Mouse (Mus musculus): ENCODE measurements around the gene Chka. TPM values are rescaled to one million over a fixed set of nuclear protein-coding genes. Genes with fewer than 3 reads are reported as not detected.

Chka gene
- polyA plus RNA-seq, 1 experiment from 2014 or later: 57.8 TPM

- Histone ChIP-seq H3K4me2 (ENCODE audit: low read depth, low read length) (no peak overlapping the region), H3K4me3 (ENCODE audit: low read length) (no peak overlapping the region), H3K9me3 (ENCODE audit: control insufficient read depth, low read length) (no peaks in the 10 kb centered on the region), H3K4me1 (ENCODE audit: control insufficient read depth, insufficient read depth, low read length) (peaks cover 20% of the 10 kb centered on the region), H3K27me3 (replicated peaks; ENCODE audit: control insufficient read depth, insufficient read depth, low read length) (no peaks in the 10 kb centered on the region), H3K36me3 (ENCODE audit: control insufficient read depth, insufficient read depth, low read length) (no peaks in the 10 kb centered on the region), H3K9ac (ENCODE audit: low read depth, low read length) (no peak overlapping the region), H3K27ac (ENCODE audit: low read length) (no peak overlapping the region)
- WGBS: 93% methylated on average over 4 of the region's 4 CpGs
- no peak for ATAC-seq
Observed at GRCm38 (mm10) chr19:3927989-3928388, 76.4 kb downstream of the Chka start.

- H3K9ac ChIP-seq (ENCODE audit: low read depth, low read length): no peak overlapping the region
- no peaks in the 10 kb centered on the region for H3K36me3 ChIP-seq (ENCODE audit: control insufficient read depth, insufficient read depth, low read length)
- H3K4me2 ChIP-seq (ENCODE audit: low read depth, low read length): no peak overlapping the region
- peaks cover 20% of the 10 kb centered on the region for H3K4me1 ChIP-seq (ENCODE audit: control insufficient read depth, insufficient read depth, low read length)
- H3K27me3 ChIP-seq (replicated peaks; ENCODE audit: control insufficient read depth, insufficient read depth, low read length): no peaks in the 10 kb centered on the region
- WGBS: 76% methylated on average over 4 of the region's 4 CpGs
- H3K27ac ChIP-seq (ENCODE audit: low read length): peak overlapping the region; percentile 75
- H3K9me3 ChIP-seq (ENCODE audit: control insufficient read depth, low read length): no peaks in the 10 kb centered on the region
- no peak overlapping the region for H3K4me3 ChIP-seq (ENCODE audit: low read length)
- ATAC-seq: no peak
Observed at GRCm38 (mm10) chr19:3928779-3929178, 77.2 kb downstream of the Chka start.

GRCm38 (mm10) chr19:3929211-3929941, 77.8 kb downstream of the Chka start, which contains the start of gene Aldh3b1:
Gene Aldh3b1 (minus strand): TSS chr19:3929808.
- peaks cover 20% of the 10 kb centered on the region for H3K4me1 ChIP-seq (ENCODE audit: control insufficient read depth, insufficient read depth, low read length)
- ATAC-seq: peak; percentile 83

GRCm38 (mm10) chr19:3930262-3931057, 78.9 kb downstream of the Chka start:
- H3K9me3 ChIP-seq (ENCODE audit: control insufficient read depth, low read length): no peaks in the 10 kb centered on the region
- no peak overlapping the region for H3K4me3 ChIP-seq (ENCODE audit: low read length)
- peaks cover 19% of the 10 kb centered on the region for H3K4me1 ChIP-seq (ENCODE audit: control insufficient read depth, insufficient read depth, low read length)
- no peaks in the 10 kb centered on the region for H3K27me3 ChIP-seq (replicated peaks; ENCODE audit: control insufficient read depth, insufficient read depth, low read length)
- H3K36me3 ChIP-seq (ENCODE audit: control insufficient read depth, insufficient read depth, low read length): no peaks in the 10 kb centered on the region
- WGBS: 66% methylated on average over 21 of the region's 21 CpGs
- H3K4me2 ChIP-seq (ENCODE audit: low read depth, low read length): no peak overlapping the region
- no peak for ATAC-seq
- peak overlapping the region; percentile 75 for H3K27ac ChIP-seq (ENCODE audit: low read length)
- peak overlapping the region; percentile 25; the same call in 1 of the 2 replicates for H3K9ac ChIP-seq (ENCODE audit: low read depth, low read length)

More at GRCm38 (mm10) chr19:3929211-3929941, 77.8 kb downstream of the Chka start, which contains the start of gene Aldh3b1:
- no peak within 1 kb of the TSS for H3K4me2 ChIP-seq (ENCODE audit: low read depth, low read length)
- H3K9me3 ChIP-seq (ENCODE audit: control insufficient read depth, low read length): no peaks in the 10 kb centered on the region
- H3K4me3 ChIP-seq (ENCODE audit: low read length): no peak within 1 kb of the TSS
- H3K27me3 ChIP-seq (replicated peaks; ENCODE audit: control insufficient read depth, insufficient read depth, low read length): no peaks in the 10 kb centered on the region
- H3K27ac ChIP-seq (ENCODE audit: low read length): peak within 1 kb of the TSS; percentile 75
- 36% methylated on average over 12 of the region's 12 CpGs for WGBS
- peak within 1 kb of the TSS; percentile 25; the same call in 1 of the 2 replicates for H3K9ac ChIP-seq (ENCODE audit: low read depth, low read length)
- no peaks in the 10 kb centered on the region for H3K36me3 ChIP-seq (ENCODE audit: control insufficient read depth, insufficient read depth, low read length)

- 91% methylated on average over 9 of the region's 9 CpGs for WGBS
- H3K27ac ChIP-seq (ENCODE audit: low read length): no peak overlapping the region
- no peaks in the 10 kb centered on the region for H3K27me3 ChIP-seq (replicated peaks; ENCODE audit: control insufficient read depth, insufficient read depth, low read length)
- no peaks in the 10 kb centered on the region for H3K36me3 ChIP-seq (ENCODE audit: control insufficient read depth, insufficient read depth, low read length)
- H3K4me2 ChIP-seq (ENCODE audit: low read depth, low read length): no peak overlapping the region
- H3K9me3 ChIP-seq (ENCODE audit: control insufficient read depth, low read length): no peaks in the 10 kb centered on the region
- no peak for ATAC-seq
- H3K4me1 ChIP-seq (ENCODE audit: control insufficient read depth, insufficient read depth, low read length): peaks cover 24% of the 10 kb centered on the region
- H3K4me3 ChIP-seq (ENCODE audit: low read length): no peak overlapping the region
- no peak overlapping the region for H3K9ac ChIP-seq (ENCODE audit: low read depth, low read length)
Observed at GRCm38 (mm10) chr19:3931716-3932115, 80.1 kb downstream of the Chka start.

GRCm38 (mm10) chr19:3935032-3935895, 83.7 kb downstream of the Chka start, which contains the start of gene Unc93b1:
Gene Unc93b1 (plus strand): TSS chr19:3935186.
- WGBS: 8% methylated on average over 42 of the region's 42 CpGs
- Histone ChIP-seq H3K27ac (ENCODE audit: low read length) (peak within 1 kb of the TSS; percentile 15; the same call in 1 of the 2 replicates), H3K9ac (ENCODE audit: low read depth, low read length) (peak within 1 kb of the TSS; percentile 74), H3K27me3 (replicated peaks; ENCODE audit: control insufficient read depth, insufficient read depth, low read length) (no peaks in the 10 kb centered on the region), H3K9me3 (ENCODE audit: control insufficient read depth, low read length) (no peaks in the 10 kb centered on the region), H3K4me3 (ENCODE audit: low read length) (peak within 1 kb of the TSS; percentile 54), H3K36me3 (ENCODE audit: control insufficient read depth, insufficient read depth, low read length) (no peaks in the 10 kb centered on the region), H3K4me2 (ENCODE audit: low read depth, low read length) (peak within 1 kb of the TSS; percentile 95), H3K4me1 (ENCODE audit: control insufficient read depth, insufficient read depth, low read length) (peaks cover 14% of the 10 kb centered on the region)
- peak; percentile 88 for ATAC-seq

- ATAC-seq: peak; percentile 43
- peak overlapping the region; percentile 95 for H3K4me2 ChIP-seq (ENCODE audit: low read depth, low read length)
- H3K36me3 ChIP-seq (ENCODE audit: control insufficient read depth, insufficient read depth, low read length): no peaks in the 10 kb centered on the region
- no peaks in the 10 kb centered on the region for H3K27me3 ChIP-seq (replicated peaks; ENCODE audit: control insufficient read depth, insufficient read depth, low read length)
- 12% methylated on average over 22 of the region's 22 CpGs for WGBS
- H3K4me1 ChIP-seq (ENCODE audit: control insufficient read depth, insufficient read depth, low read length): peaks cover 8% of the 10 kb centered on the region
- H3K4me3 ChIP-seq (ENCODE audit: low read length): peak overlapping the region; percentile 54
- H3K9me3 ChIP-seq (ENCODE audit: control insufficient read depth, low read length): no peaks in the 10 kb centered on the region
- H3K27ac ChIP-seq (ENCODE audit: low read length): no peak overlapping the region
- peak overlapping the region; percentile 74 for H3K9ac ChIP-seq (ENCODE audit: low read depth, low read length)
Observed at GRCm38 (mm10) chr19:3935896-3936850, 84.6 kb downstream of the Chka start.

- Histone ChIP-seq H3K4me3 (ENCODE audit: low read length) (no peak overlapping the region), H3K27ac (ENCODE audit: low read length) (no peak overlapping the region), H3K9ac (ENCODE audit: low read depth, low read length) (no peak overlapping the region), H3K4me1 (ENCODE audit: control insufficient read depth, insufficient read depth, low read length) (peaks cover 9% of the 10 kb centered on the region; the same call in 1 of the 2 replicates), H3K9me3 (ENCODE audit: control insufficient read depth, low read length) (no peaks in the 10 kb centered on the region), H3K4me2 (ENCODE audit: low read depth, low read length) (no peak overlapping the region), H3K27me3 (replicated peaks; ENCODE audit: control insufficient read depth, insufficient read depth, low read length) (no peaks in the 10 kb centered on the region), H3K36me3 (ENCODE audit: control insufficient read depth, insufficient read depth, low read length) (no peaks in the 10 kb centered on the region)
- 75% methylated on average over 7 of the region's 7 CpGs for WGBS
- ATAC-seq: no peak
Observed at GRCm38 (mm10) chr19:3942315-3942714, 90.7 kb downstream of the Chka start.

Measured in intestine, embryonic 16.5 days (tissue).